In the genomic region with DNA sequence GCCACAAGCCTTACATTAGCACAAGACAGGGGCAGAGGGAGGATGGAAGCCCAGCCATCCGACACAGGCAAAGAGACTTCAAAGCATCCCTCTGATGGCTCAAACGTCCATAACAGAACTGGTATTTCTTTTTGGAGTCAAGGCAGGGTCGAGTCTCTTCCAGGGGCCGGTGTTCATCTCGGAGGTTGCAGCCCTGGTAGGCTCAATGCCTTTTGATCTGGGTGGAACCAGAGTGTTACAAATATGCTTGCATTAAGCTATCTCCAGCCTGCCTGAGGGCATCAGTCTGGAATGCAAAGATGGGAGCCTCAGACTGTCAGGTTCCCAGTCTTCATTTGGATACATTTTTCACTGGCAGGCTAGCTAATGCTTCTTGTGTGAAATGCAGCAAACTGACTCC, we compare ENCODE assay signal across 30 mouse cellular contexts. TPM values are rescaled to one million over a fixed set of nuclear protein-coding genes. Genes with fewer than 3 reads are reported as not detected.
DNase-seq lines count a peak whose midpoint lies in the region; ATAC-seq lines count a peak whose summit lies in the region.
"Had no signal": no experiment of that assay in that cellular context is flagged by ENCODE, and none has a peak within 500 bp of the region (broad histone marks: within the 10 kb centered on the region; RNA-seq: fewer than 3 reads in every experiment).

No protein-coding gene starts in this region.

- H3K9me3 ChIP-seq in midbrain, embryonic 14.5 days (ENCODE audit: control insufficient read depth, low read length), result no peaks in the 10 kb centered on the region
- H3K9me3 ChIP-seq: embryonic facial prominence, embryonic 13.5 days; heart, embryonic 13.5 days; hindbrain, embryonic 10.5 days; liver, embryonic 15.5 days; midbrain, embryonic 12.5 days had no signal

- H3K4me3 ChIP-seq in midbrain, embryonic 14.5 days (replicated peaks; ENCODE audit: low read depth, low read length), result no peak overlapping the region
- H3K4me3 ChIP-seq: embryonic facial prominence, embryonic 13.5 days; erythroblast, embryonic 14.5 days; heart, embryonic 13.5 days; hindbrain, embryonic 10.5 days; liver, embryonic 15.5 days; midbrain, embryonic 12.5 days; myocyte had no signal

- H3K27me3 ChIP-seq in midbrain, embryonic 14.5 days (ENCODE audit: control insufficient read depth, insufficient read depth, low read length), result no peaks in the 10 kb centered on the region
- H3K27me3 ChIP-seq: embryonic facial prominence, embryonic 13.5 days; heart, embryonic 13.5 days; liver, embryonic 15.5 days; midbrain, embryonic 12.5 days had no signal

- no peak for ATAC-seq in midbrain, embryonic 14.5 days (ENCODE audit: low FRiP score, low TSS enrichment)
- ATAC-seq in CD4-positive, CD25-positive, alpha-beta regulatory T cell, adult 4 months, result no peak
- ATAC-seq: forebrain, embryonic 16.5 days; hindbrain, postnatal 0 days; intestine, embryonic 16.5 days had no signal

- H3K36me3 ChIP-seq in midbrain, embryonic 14.5 days (ENCODE audit: control insufficient read depth, insufficient read depth, low read length), result no peaks in the 10 kb centered on the region
- H3K36me3 ChIP-seq: embryonic facial prominence, embryonic 13.5 days; heart, embryonic 13.5 days; hindbrain, embryonic 10.5 days; liver, embryonic 15.5 days; midbrain, embryonic 12.5 days had no signal

- no peak overlapping the region for H3K4me2 ChIP-seq in midbrain, embryonic 14.5 days (ENCODE audit: low read length)
- H3K4me2 ChIP-seq: embryonic facial prominence, embryonic 13.5 days; heart, embryonic 13.5 days; liver, embryonic 15.5 days; lung, embryonic 14.5 days; midbrain, embryonic 12.5 days had no signal

- H3K27ac ChIP-seq in midbrain, embryonic 14.5 days (replicated peaks; ENCODE audit: low read depth, low read length), result peak overlapping the region; percentile 46; the same call in 1 of the 2 replicates
- H3K27ac ChIP-seq: embryonic facial prominence, embryonic 13.5 days; heart, embryonic 13.5 days; hindbrain, embryonic 10.5 days; hindbrain, postnatal 0 days; kidney, postnatal 0 days; liver, embryonic 15.5 days; midbrain, embryonic 12.5 days; stomach, postnatal 0 days had no signal

- DNase-seq in heart, adult 11 months, result peak; percentile 65
- DNase-seq in heart, postnatal 4 days, result no peak
- peak; percentile 54 for DNase-seq in retina, postnatal 1 day
- no peak for DNase-seq in retina, embryonic 14.5 days (ENCODE audit: low spot score)
- DNase-seq in midbrain, embryonic 14.5 days, result peak; percentile 70
- no peak for DNase-seq in thymus, adult 18-20 months
- DNase-seq: adrenal gland, postnatal 36 days; cerebellum, adult 2 months; cerebellum, postnatal 14 days; heart, postnatal 10 days; kidney, adult 8-10 months; layer of hippocampus, postnatal 36 days; lung, embryonic 14.5 days; lung, postnatal 14 days; spleen, adult 18-20 months; thymus, adult 2 months; thymus, postnatal 36 days had no signal

- H3K4me1 ChIP-seq in midbrain, embryonic 14.5 days (ENCODE audit: control insufficient read depth, insufficient read depth, low read length), result no peaks in the 10 kb centered on the region

- WGBS in midbrain, embryonic 14.5 days, result 38% methylated on average over 5 of the region's 5 CpGs

- H3K9ac ChIP-seq in midbrain, embryonic 14.5 days (replicated peaks; ENCODE audit: low read length), result no peak overlapping the region
- H3K9ac ChIP-seq: embryonic facial prominence, embryonic 13.5 days; heart, embryonic 13.5 days; liver, embryonic 15.5 days; lung, embryonic 14.5 days; midbrain, embryonic 12.5 days had no signal

RNA-seq across cellular contexts. Expression of a gene that starts 52.6 kb away (rescaled TPM):
- 100 to 1,000 TPM; 113 to 131 TPM for total RNA-seq in heart, postnatal 4 days (2021)
- polyA plus RNA-seq in midbrain, embryonic 14.5 days (2014; fragmentation: Nextera tagmentation; extraction: Ambion mirVana), result 81.4 and 91.3 TPM in 2 replicates
- 100 to 1,000 TPM; 129 to 166 TPM for polyA plus RNA-seq in CD4-positive, CD25-positive, alpha-beta regulatory T cell, adult 4 months (2017; shearing (Covaris generic))

Comparison
In these comparisons a context has a peak if more than half of its experiments do, and no peak if none do; other contexts are left out.
1. DNase-seq: peak in heart, adult 11 months (single experiment), retina, postnatal 1 day (single experiment) and midbrain, embryonic 14.5 days (single experiment); none in heart, postnatal 4 days (single experiment), retina, embryonic 14.5 days (single experiment) and thymus, adult 18-20 months (0 of 2).